Mouse (Mus musculus): ENCODE results near the gene Abi1. TPM values are rescaled to one million over a fixed set of nuclear protein-coding genes. Genes with fewer than 3 reads are reported as not detected.

Abi1 gene
- 10 to 100 TPM in 1 of 2 experiments, 1 to 10 TPM in 1; 2.3 to 15.6 TPM for polyA plus RNA-seq (2012; fragmentation: generic; extraction: Trizol)

DNA sequence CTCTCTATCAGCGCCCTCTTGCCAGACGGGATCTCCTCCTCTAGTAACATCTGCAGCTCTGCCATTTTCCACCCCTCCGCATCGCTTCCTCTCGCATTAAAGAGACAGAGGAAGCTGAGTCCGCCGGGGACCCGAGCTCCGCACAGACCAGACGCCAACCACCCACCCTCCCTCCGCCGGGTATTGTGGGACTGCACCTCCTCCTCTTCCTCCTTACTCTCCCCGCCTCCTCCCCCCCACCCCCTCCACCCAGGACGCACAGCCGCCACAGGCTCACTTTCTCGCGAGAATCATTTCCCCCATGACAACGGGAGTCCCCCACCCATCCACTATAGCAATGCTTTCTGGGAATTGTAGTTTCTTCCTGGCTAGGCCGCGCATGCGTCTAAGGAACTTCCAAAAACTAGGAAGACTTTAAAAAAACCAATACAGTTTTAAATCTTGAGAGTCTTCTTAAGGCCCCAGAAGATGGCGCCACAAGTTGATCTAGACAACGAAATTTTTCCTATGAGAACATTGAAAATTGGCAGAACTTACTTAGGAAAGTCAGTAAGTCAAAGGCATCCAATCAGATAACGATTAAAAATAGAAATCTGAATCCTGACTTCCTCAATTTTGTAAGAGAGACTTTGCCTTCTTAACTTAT is at the start of gene Abi1:
TSS of gene Abi1 (minus strand) at position 241 of the 646 bp plus-strand sequence.

GRCm38 (mm10) chr2:23067552-23068369 is 27.7 kb upstream of the Abi1 start, which contains the start of gene Acbd5:
Gene Acbd5, plus strand, starts transcription at chr2:23068167.

DNA sequence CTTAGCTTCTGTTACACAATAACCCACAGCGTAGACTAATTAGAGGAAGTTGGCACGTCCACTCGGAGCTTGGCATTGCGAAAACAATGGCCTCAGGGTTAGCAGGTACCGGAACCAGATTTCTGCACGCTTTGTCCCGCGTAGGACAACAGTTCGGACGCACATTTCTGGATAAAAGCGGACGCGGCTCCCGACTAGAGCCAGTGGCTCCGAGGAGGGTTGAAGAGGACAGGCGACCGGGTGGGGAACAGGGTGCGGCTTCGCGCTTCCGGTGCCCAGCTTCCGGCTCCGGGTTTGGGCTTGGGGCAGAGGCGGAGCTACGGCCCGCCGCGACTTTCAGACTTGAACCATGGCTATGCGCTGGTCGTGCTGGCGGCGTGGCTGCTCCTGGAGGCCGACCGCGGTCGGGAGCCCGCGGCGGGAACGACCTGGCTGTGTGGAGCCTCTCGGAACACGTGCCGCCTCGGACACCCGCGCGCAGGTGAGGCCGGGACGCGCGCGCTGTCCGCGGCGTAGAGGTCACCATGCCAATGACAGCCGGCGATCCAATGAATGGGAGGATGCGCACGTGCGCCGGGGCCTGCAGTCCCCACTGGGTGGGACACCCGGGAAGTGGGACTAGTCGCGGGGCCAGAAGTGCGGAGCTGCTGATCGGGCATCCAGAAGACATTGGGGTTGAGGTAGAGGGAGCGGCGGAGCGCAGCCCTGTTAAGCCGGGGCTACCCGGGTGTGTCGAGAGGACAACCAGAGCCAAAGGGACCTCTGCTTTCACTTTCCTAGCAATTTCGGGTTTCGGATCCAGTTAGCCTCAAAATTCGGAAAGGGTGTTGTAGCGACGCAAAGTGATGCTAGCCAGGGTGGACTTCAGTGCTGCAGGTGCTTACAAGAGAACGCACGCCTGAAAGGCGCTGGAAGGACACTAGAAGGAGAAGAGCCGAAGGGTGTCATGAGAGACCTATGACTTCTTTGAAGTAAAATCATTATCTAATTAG is 144.5 kb downstream of the Abi1 start, which contains the start of gene Pdss1:
TSS of gene Pdss1 (plus strand) at position 241 of the 992 bp plus-strand sequence.

Other genes starting within 250 kb of the Abi1 start
- gene Pdss1, start 144.7 kb downstream of the Abi1 start, polyA plus RNA-seq (2012; fragmentation: generic; extraction: Trizol): 1 to 10 TPM in 1 of 2 experiments, under 1 TPM in 1; 0.94 to 2.2 TPM
- 1 to 10 TPM in 1 of 2 experiments, under 1 TPM in 1; 0.27 to 3.1 TPM for gene Acbd5, start 27.9 kb upstream of the Abi1 start, polyA plus RNA-seq (2012; fragmentation: generic; extraction: Trizol)
- gene Mastl, start 115.8 kb upstream of the Abi1 start, polyA plus RNA-seq (2012; fragmentation: generic; extraction: Trizol): 1 to 10 TPM in 1 of 2 experiments, under 1 TPM in 1; 0.15 to 1.2 TPM
- gene Yme1l1, start 116.1 kb upstream of the Abi1 start, polyA plus RNA-seq (2012; fragmentation: generic; extraction: Trizol): 1 to 10 TPM in 1 of 2 experiments, under 1 TPM in 1; 0.56 to 5.7 TPM
- gene 4931423N10Rik, start 167.2 kb upstream of the Abi1 start, polyA plus RNA-seq (2012; fragmentation: generic; extraction: Trizol): not detected

Data from C3H10T1/2 (cell line).